Mouse (Mus musculus) cortical plate, adult 2 months (tissue): Measurements from ENCODE around the gene Ccser1.

Experiments
- CTCF ChIP-seq: fragments of 200-500 bp; IDR thresholded peaks from 2 replicates; pipeline ENCODE4 v1.5.1; 2011; ENCODE audit warnings: mild to moderate bottlenecking, control low read depth, low read length; ENCODE audit not compliant: insufficient read depth; ENCODE audit errors: extremely low read depth
- POLR2A ChIP-seq: fragments of 200-500 bp; IDR thresholded peaks from 2 replicates; pipeline ENCODE4 v1.6.1; 2011; ENCODE audit warnings: mild to moderate bottlenecking, low read length, control low read depth; ENCODE audit not compliant: insufficient read depth; ENCODE audit errors: extremely low read depth

DNA sequence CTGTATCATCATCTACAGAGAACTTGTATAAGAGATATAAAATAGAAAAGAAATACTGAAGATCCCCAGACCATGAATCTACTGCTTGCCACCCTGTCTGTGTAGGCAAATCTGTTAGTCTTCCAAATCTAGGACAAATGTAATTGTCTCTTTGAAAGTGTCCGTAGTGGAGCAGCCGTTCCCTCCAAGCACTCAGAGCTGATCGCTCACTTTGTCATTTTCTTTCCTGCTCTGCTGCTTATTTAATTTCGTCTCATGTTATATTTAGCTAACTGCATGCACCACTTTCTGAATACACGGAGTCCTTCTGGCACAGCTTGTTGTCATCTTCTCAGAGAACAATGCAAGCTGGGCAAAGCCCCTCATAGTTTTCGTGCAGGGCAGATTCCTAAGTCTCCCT lies 1018.6 kb downstream of the Ccser1 start:
- no peak for TF ChIP-seq CTCF
- no peak for TF ChIP-seq POLR2A
